Mouse (Mus musculus): Measurements from ENCODE around the gene Epb41. TPM values are rescaled to one million over a fixed set of nuclear protein-coding genes. Genes with fewer than 3 reads are reported as not detected.

Epb41 gene
- total and polyA plus RNA-seq, 2 experiments from 2014 or later: 29.4 to 77.1 TPM

- Histone ChIP-seq H3K4me1 (ENCODE audit: insufficient read depth, low read length) (no peaks in the 10 kb centered on the region), H3K9me3 (ENCODE audit: low read length) (no peaks in the 10 kb centered on the region), H3K4me3 (ENCODE audit: low read depth, low read length) (no peak overlapping the region), H3K27me3 (ENCODE audit: insufficient read depth, low read length) (no peaks in the 10 kb centered on the region), H3K4me2 (ENCODE audit: low read depth, low read length, poor library complexity, severe bottlenecking) (no peak overlapping the region), H3K9ac (replicated peaks; ENCODE audit: low read length, poor library complexity, severe bottlenecking) (no peak overlapping the region), H3K36me3 (ENCODE audit: insufficient read depth, low read length) (peaks cover 51% of the 10 kb centered on the region), H3K27ac (ENCODE audit: low read depth, low read length) (no peak overlapping the region)
- ATAC-seq (ENCODE audit: low FRiP score): no peak
- 86% methylated on average over 6 of the region's 6 CpGs for WGBS
- no peak for DNase-seq (ENCODE audit: low spot score)
- no peak for TF ChIP-seq CTCF (IDR thresholded peaks at IDR 0.05)
Observed at GRCm38 (mm10) chr4:131899180-131899554, 176.0 kb downstream of the Epb41 start.

- Histone ChIP-seq H3K36me3 (ENCODE audit: insufficient read depth, low read length) (peaks cover 56% of the 10 kb centered on the region), H3K4me2 (ENCODE audit: low read depth, low read length, poor library complexity, severe bottlenecking) (no peak overlapping the region), H3K27me3 (ENCODE audit: insufficient read depth, low read length) (no peaks in the 10 kb centered on the region), H3K27ac (ENCODE audit: low read depth, low read length) (no peak overlapping the region), H3K4me1 (ENCODE audit: insufficient read depth, low read length) (no peaks in the 10 kb centered on the region), H3K9ac (replicated peaks; ENCODE audit: low read length, poor library complexity, severe bottlenecking) (no peak overlapping the region), H3K9me3 (ENCODE audit: low read length) (no peaks in the 10 kb centered on the region), H3K4me3 (ENCODE audit: low read depth, low read length) (no peak overlapping the region)
- WGBS: 83% methylated on average over 12 of the region's 12 CpGs
- ATAC-seq (ENCODE audit: low FRiP score) (no peak), DNase-seq (ENCODE audit: low spot score) (no peak)
- no peak for TF ChIP-seq CTCF (IDR thresholded peaks at IDR 0.05)
Observed at GRCm38 (mm10) chr4:131898503-131899179, 176.5 kb downstream of the Epb41 start.

- TF ChIP-seq CTCF (IDR thresholded peaks at IDR 0.05): no peak
- no peaks in the 10 kb centered on the region for H3K27me3 ChIP-seq (ENCODE audit: insufficient read depth, low read length)
- DNase-seq (ENCODE audit: low spot score): no peak
- no peak overlapping the region for H3K9ac ChIP-seq (replicated peaks; ENCODE audit: low read length, poor library complexity, severe bottlenecking)
- WGBS: 97% methylated on average over 8 of the region's 8 CpGs
- no peaks in the 10 kb centered on the region for H3K9me3 ChIP-seq (ENCODE audit: low read length)
- no peak overlapping the region for H3K4me2 ChIP-seq (ENCODE audit: low read depth, low read length, poor library complexity, severe bottlenecking)
- H3K36me3 ChIP-seq (ENCODE audit: insufficient read depth, low read length): peaks cover 64% of the 10 kb centered on the region
- no peak overlapping the region for H3K4me3 ChIP-seq (ENCODE audit: low read depth, low read length)
- no peak overlapping the region for H3K27ac ChIP-seq (ENCODE audit: low read depth, low read length)
- no peaks in the 10 kb centered on the region for H3K4me1 ChIP-seq (ENCODE audit: insufficient read depth, low read length)
- ATAC-seq (ENCODE audit: low FRiP score): no peak
Observed at GRCm38 (mm10) chr4:131897787-131898186, 177.3 kb downstream of the Epb41 start.

GRCm38 (mm10) chr4:131897109-131897508 lies 178.0 kb downstream of the Epb41 start:
- no peaks in the 10 kb centered on the region for H3K9me3 ChIP-seq (ENCODE audit: low read length)

GRCm38 (mm10) chr4:131890692-131891091 lies 184.4 kb downstream of the Epb41 start:
- WGBS: 92% methylated on average over 3 of the region's 3 CpGs
- TF ChIP-seq CTCF (IDR thresholded peaks at IDR 0.05): no peak
- Histone ChIP-seq H3K9ac (replicated peaks; ENCODE audit: low read length, poor library complexity, severe bottlenecking) (no peak overlapping the region), H3K27ac (ENCODE audit: low read depth, low read length) (no peak overlapping the region), H3K4me1 (ENCODE audit: insufficient read depth, low read length) (no peaks in the 10 kb centered on the region), H3K27me3 (ENCODE audit: insufficient read depth, low read length) (no peaks in the 10 kb centered on the region), H3K36me3 (ENCODE audit: insufficient read depth, low read length) (peaks cover 40% of the 10 kb centered on the region), H3K9me3 (ENCODE audit: low read length) (no peaks in the 10 kb centered on the region), H3K4me2 (ENCODE audit: low read depth, low read length, poor library complexity, severe bottlenecking) (no peak overlapping the region), H3K4me3 (ENCODE audit: low read depth, low read length) (no peak overlapping the region)
- ATAC-seq (ENCODE audit: low FRiP score) (no peak), DNase-seq (ENCODE audit: low spot score) (no peak)

More at GRCm38 (mm10) chr4:131897109-131897508, 178.0 kb downstream of the Epb41 start:
- DNase-seq (ENCODE audit: low spot score) (no peak), ATAC-seq (ENCODE audit: low FRiP score) (no peak)
- no peak for TF ChIP-seq CTCF (IDR thresholded peaks at IDR 0.05)
- no peaks in the 10 kb centered on the region for H3K27me3 ChIP-seq (ENCODE audit: insufficient read depth, low read length)
- no peak overlapping the region for H3K4me3 ChIP-seq (ENCODE audit: low read depth, low read length)
- peaks cover 68% of the 10 kb centered on the region for H3K36me3 ChIP-seq (ENCODE audit: insufficient read depth, low read length)
- H3K4me1 ChIP-seq (ENCODE audit: insufficient read depth, low read length): no peaks in the 10 kb centered on the region
- 98% methylated on average over 5 of the region's 5 CpGs for WGBS
- no peak overlapping the region for H3K9ac ChIP-seq (replicated peaks; ENCODE audit: low read length, poor library complexity, severe bottlenecking)
- H3K4me2 ChIP-seq (ENCODE audit: low read depth, low read length, poor library complexity, severe bottlenecking): no peak overlapping the region
- no peak overlapping the region for H3K27ac ChIP-seq (ENCODE audit: low read depth, low read length)

- WGBS: 82% methylated on average over 1 of the region's 1 CpGs
- ATAC-seq (ENCODE audit: low FRiP score): no peak
Observed at GRCm38 (mm10) chr4:131888564-131888963, 186.6 kb downstream of the Epb41 start.

More at GRCm38 (mm10) chr4:131888564-131888963, 186.6 kb downstream of the Epb41 start:
- Histone ChIP-seq H3K9me3 (ENCODE audit: low read length) (no peaks in the 10 kb centered on the region), H3K4me3 (ENCODE audit: low read depth, low read length) (no peak overlapping the region), H3K4me1 (ENCODE audit: insufficient read depth, low read length) (peaks cover 1% of the 10 kb centered on the region; the same call in 1 of the 2 replicates), H3K4me2 (ENCODE audit: low read depth, low read length, poor library complexity, severe bottlenecking) (no peak overlapping the region), H3K36me3 (ENCODE audit: insufficient read depth, low read length) (peaks cover 29% of the 10 kb centered on the region), H3K27ac (ENCODE audit: low read depth, low read length) (no peak overlapping the region), H3K9ac (replicated peaks; ENCODE audit: low read length, poor library complexity, severe bottlenecking) (no peak overlapping the region), H3K27me3 (ENCODE audit: insufficient read depth, low read length) (no peaks in the 10 kb centered on the region)
- no peak for TF ChIP-seq CTCF (IDR thresholded peaks at IDR 0.05)
- no peak for DNase-seq (ENCODE audit: low spot score)
